23 mouse cellular contexts compared by ENCODE assay signal in genomic region chr13:52009766-52010165, GRCm38 (mm10).
A peak's percentile ranks its signal among the peaks of the same experiment; 100 is the strongest.
DNase-seq lines count a peak whose midpoint lies in the region; ATAC-seq and TF ChIP-seq lines count a peak whose summit lies in the region.
"Had no signal": no experiment of that assay in that cellular context is flagged by ENCODE, and none has a peak within 500 bp of the region (broad histone marks: within the 10 kb centered on the region; RNA-seq: fewer than 3 reads in every experiment).

No protein-coding gene starts in this region.

- H3K9me3 ChIP-seq in liver, embryonic 12.5 days (replicated peaks), result no peaks in the 10 kb centered on the region
- no peaks in the 10 kb centered on the region for H3K9me3 ChIP-seq in stomach, embryonic 15.5 days
- H3K9me3 ChIP-seq in stomach, postnatal 0 days (ENCODE audit: control insufficient read depth, low read length), result no peaks in the 10 kb centered on the region
- H3K9me3 ChIP-seq: embryonic facial prominence, embryonic 10.5 days; embryonic facial prominence, embryonic 12.5 days; forebrain, embryonic 13.5 days; forebrain, embryonic 15.5 days; G1E had no signal

- no peak overlapping the region for H3K4me2 ChIP-seq in liver, embryonic 12.5 days
- H3K4me2 ChIP-seq in stomach, embryonic 15.5 days, result no peak overlapping the region
- no peak overlapping the region for H3K4me2 ChIP-seq in stomach, postnatal 0 days (replicated peaks; ENCODE audit: low read depth)
- H3K4me2 ChIP-seq: embryonic facial prominence, embryonic 12.5 days; forebrain, embryonic 13.5 days; forebrain, embryonic 15.5 days had no signal

- H3K9ac ChIP-seq in liver, adult 2 months (ENCODE audit: low read depth, low read length), result no peak overlapping the region
- no peak overlapping the region for H3K9ac ChIP-seq in liver, embryonic 12.5 days
- H3K9ac ChIP-seq in stomach, embryonic 15.5 days, result no peak overlapping the region
- no peak overlapping the region for H3K9ac ChIP-seq in stomach, postnatal 0 days (ENCODE audit: low read length)
- H3K9ac ChIP-seq: embryonic facial prominence, embryonic 12.5 days; forebrain, embryonic 13.5 days; forebrain, embryonic 15.5 days; forebrain, postnatal 0 days had no signal

- no peak for ATAC-seq in liver, embryonic 12.5 days
- ATAC-seq in stomach, embryonic 15.5 days (ENCODE audit: insufficient read depth, low FRiP score, low read depth), result 0 out of 2 replicates have a peak, but pooled peaks have one; percentile 18
- ATAC-seq in stomach, postnatal 0 days (ENCODE audit: low FRiP score, low TSS enrichment), result no peak
- ATAC-seq: forebrain, embryonic 13.5 days; forebrain, embryonic 15.5 days; forebrain, postnatal 0 days; Patski had no signal

- no peak overlapping the region for H3K4me3 ChIP-seq in liver, adult 2 months (ENCODE audit: insufficient read depth, low read depth, low read length)
- H3K4me3 ChIP-seq in liver, embryonic 12.5 days, result no peak overlapping the region
- H3K4me3 ChIP-seq in stomach, embryonic 15.5 days (replicated peaks), result no peak overlapping the region
- H3K4me3 ChIP-seq in stomach, postnatal 0 days (ENCODE audit: low read depth, low read length), result no peak overlapping the region
- H3K4me3 ChIP-seq: embryonic facial prominence, embryonic 10.5 days; embryonic facial prominence, embryonic 12.5 days; forebrain, embryonic 13.5 days; forebrain, embryonic 15.5 days had no signal

- H3K27ac ChIP-seq in liver, adult 2 months (replicated peaks; ENCODE audit: insufficient read depth, low read depth, low read length), result no peak overlapping the region
- no peak overlapping the region for H3K27ac ChIP-seq in liver, embryonic 12.5 days
- no peak overlapping the region for H3K27ac ChIP-seq in stomach, embryonic 15.5 days
- H3K27ac ChIP-seq in stomach, postnatal 0 days (replicated peaks), result no peak overlapping the region
- H3K27ac ChIP-seq: embryonic facial prominence, embryonic 10.5 days; embryonic facial prominence, embryonic 12.5 days; forebrain, embryonic 13.5 days; forebrain, embryonic 15.5 days had no signal

- no peaks in the 10 kb centered on the region for H3K27me3 ChIP-seq in liver, adult 2 months (ENCODE audit: control insufficient read depth, insufficient read depth, low read length)
- no peaks in the 10 kb centered on the region for H3K27me3 ChIP-seq in liver, embryonic 12.5 days (replicated peaks)
- no peaks in the 10 kb centered on the region for H3K27me3 ChIP-seq in stomach, embryonic 15.5 days (replicated peaks)
- no peaks in the 10 kb centered on the region for H3K27me3 ChIP-seq in stomach, postnatal 0 days (ENCODE audit: control insufficient read depth, insufficient read depth, low read length)
- H3K27me3 ChIP-seq: CH12.LX; embryonic facial prominence, embryonic 12.5 days; forebrain, embryonic 13.5 days; forebrain, embryonic 15.5 days; Patski had no signal

- no peaks in the 10 kb centered on the region for H3K36me3 ChIP-seq in liver, adult 2 months (ENCODE audit: control insufficient read depth, insufficient read depth, low read length)
- no peaks in the 10 kb centered on the region for H3K36me3 ChIP-seq in liver, embryonic 12.5 days
- no peaks in the 10 kb centered on the region for H3K36me3 ChIP-seq in stomach, embryonic 15.5 days
- no peaks in the 10 kb centered on the region for H3K36me3 ChIP-seq in stomach, postnatal 0 days (ENCODE audit: control insufficient read depth, insufficient read depth, low read length)
- H3K36me3 ChIP-seq: embryonic facial prominence, embryonic 10.5 days; embryonic facial prominence, embryonic 12.5 days; forebrain, embryonic 15.5 days; G1E had no signal

- DNase-seq in adrenal gland, adult 2 months, result peak; percentile 63
- DNase-seq in adrenal gland, adult 18-20 months (ENCODE audit: low spot score in 2 of 2), result no peak
- DNase-seq in adrenal gland, postnatal 36 days, result peak; percentile 19 to 44
- no peak for DNase-seq in adrenal gland, postnatal 10 days
- peak; percentile 92 for DNase-seq in liver, adult 2 months (ENCODE audit: extremely low read depth, low read depth, low spot score)
- DNase-seq in stomach, postnatal 0 days (ENCODE audit: low spot score), result no peak
- DNase-seq: adrenal gland, postnatal 25 days; B cell, adult 2 months; cerebellum, adult 11-12 months; cerebellum, adult 2 months; cerebellum, adult 9-10 months; cerebellum, postnatal 10 days; cerebellum, postnatal 25 days; forebrain, postnatal 0 days had no signal

- WGBS in liver, adult 2 months, result 31% methylated on average over 6 of the region's 6 CpGs
- WGBS in liver, embryonic 12.5 days (ENCODE audit: insufficient replicate concordance), result 73% methylated on average over 6 of the region's 6 CpGs
- WGBS in stomach, embryonic 15.5 days, result 90% methylated on average over 6 of the region's 6 CpGs
- WGBS in stomach, postnatal 0 days, result 90% methylated on average over 6 of the region's 6 CpGs

- no peak for TF ChIP-seq POLR2A in liver, adult 2 months (IDR thresholded peaks at IDR 0.05; ENCODE audit: extremely low read depth, insufficient read depth, low read length)

- TF ChIP-seq EP300 in stomach, postnatal 0 days (optimal IDR thresholded peaks at IDR 0.05), result no peak

- peaks cover 16% of the 10 kb centered on the region for H3K4me1 ChIP-seq in liver, adult 2 months (ENCODE audit: control insufficient read depth, insufficient read depth, low read length)
- peaks cover 11% of the 10 kb centered on the region for H3K4me1 ChIP-seq in liver, embryonic 12.5 days
- H3K4me1 ChIP-seq in stomach, embryonic 15.5 days, result no peaks in the 10 kb centered on the region; the same call in 1 of the 2 replicates
- no peaks in the 10 kb centered on the region for H3K4me1 ChIP-seq in stomach, postnatal 0 days (replicated peaks; ENCODE audit: control insufficient read depth, insufficient read depth)

- H3K79me2 ChIP-seq in liver, adult 2 months (ENCODE audit: control insufficient read depth, insufficient read depth, low read length), result no peaks in the 10 kb centered on the region

- TF ChIP-seq CTCF in liver, adult 2 months (IDR thresholded peaks at IDR 0.05; ENCODE audit: low read depth, low read length), result no peak
- TF ChIP-seq CTCF in stomach, postnatal 0 days (IDR thresholded peaks at IDR 0.05; ENCODE audit: low read depth), result no peak

Comparison
In these comparisons a context has a peak if more than half of its experiments do, and no peak if none do; other contexts are left out.
1. DNase-seq: peak in adrenal gland, adult 2 months (single experiment), adrenal gland, postnatal 36 days (2 of 2) and liver, adult 2 months (single experiment); none in adrenal gland, adult 18-20 months (0 of 2), adrenal gland, postnatal 10 days (single experiment) and stomach, postnatal 0 days (single experiment).